Comparison of ENCODE assay signal across 9 mouse cellular contexts in genomic region chr13:49581541-49582530, GRCm38 (mm10). TPM values are rescaled to one million over a fixed set of nuclear protein-coding genes. Genes with fewer than 3 reads are reported as not detected.
DNase-seq lines count a peak whose midpoint lies in the region; ATAC-seq and TF ChIP-seq lines count a peak whose summit lies in the region.
"Had no signal": no experiment of that assay in that cellular context is flagged by ENCODE, and none has a peak within 500 bp of the region (broad histone marks: within the 10 kb centered on the region; RNA-seq: fewer than 3 reads in every experiment).

Omd (plus strand) TSS chr13:49582462.

- no peak for TF ChIP-seq CTCF in brain, embryonic 14.5 days (IDR thresholded peaks at IDR 0.05; ENCODE audit: borderline replicate concordance, extremely low read depth, insufficient read depth, insufficient read length)

- H3K9ac ChIP-seq in heart, embryonic 16.5 days (ENCODE audit: low read length): no peak within 1 kb of the TSS
- H3K9ac ChIP-seq: forebrain, embryonic 13.5 days had no signal

- H3K4me1 ChIP-seq in heart, embryonic 10.5 days: no peaks in the 10 kb centered on the region
- H3K4me1 ChIP-seq in heart, embryonic 16.5 days (ENCODE audit: control insufficient read depth, insufficient read depth, low read length): no peaks in the 10 kb centered on the region
- H3K4me1 ChIP-seq: forebrain, embryonic 13.5 days had no signal

- no peak within 1 kb of the TSS for H3K27ac ChIP-seq in heart, embryonic 10.5 days
- peak within 1 kb of the TSS; percentile 19 for H3K27ac ChIP-seq in heart, embryonic 16.5 days (ENCODE audit: low read length)
- H3K27ac ChIP-seq: forebrain, embryonic 13.5 days had no signal

- no peak for ATAC-seq in heart, embryonic 16.5 days (replicated peaks; ENCODE audit: extremely low read depth, insufficient read depth, low FRiP score)
- ATAC-seq in activated CD4-positive, CD25-positive, alpha-beta regulatory T cell, adult 4 months: no peak
- ATAC-seq: forebrain, embryonic 13.5 days had no signal

- H3K4me2 ChIP-seq in heart, embryonic 16.5 days (ENCODE audit: low read depth, low read length): no peak within 1 kb of the TSS
- H3K4me2 ChIP-seq: forebrain, embryonic 13.5 days had no signal

- no peak for TF ChIP-seq POLR2A in brain, embryonic 14.5 days (IDR thresholded peaks at IDR 0.05; ENCODE audit: borderline replicate concordance, extremely low read depth, insufficient read depth, insufficient read length, poor library complexity, severe bottlenecking)

- no peaks in the 10 kb centered on the region for H3K36me3 ChIP-seq in heart, embryonic 10.5 days
- H3K36me3 ChIP-seq in heart, embryonic 16.5 days (ENCODE audit: control insufficient read depth, insufficient read depth): no peaks in the 10 kb centered on the region

- no peaks in the 10 kb centered on the region for H3K27me3 ChIP-seq in heart, embryonic 10.5 days (ENCODE audit: insufficient read depth, poor library complexity, severe bottlenecking)
- H3K27me3 ChIP-seq in heart, embryonic 16.5 days (ENCODE audit: control insufficient read depth, insufficient read depth, low read length): no peaks in the 10 kb centered on the region
- H3K27me3 ChIP-seq: forebrain, embryonic 13.5 days had no signal

- WGBS in heart, embryonic 10.5 days: 66% methylated on average over 8 of the region's 8 CpGs
- 60% methylated on average over 8 of the region's 8 CpGs for WGBS in heart, embryonic 16.5 days

- H3K9me3 ChIP-seq in heart, embryonic 10.5 days: no peaks in the 10 kb centered on the region
- no peaks in the 10 kb centered on the region for H3K9me3 ChIP-seq in heart, embryonic 16.5 days (replicated peaks; ENCODE audit: control insufficient read depth, low read length)
- H3K9me3 ChIP-seq: forebrain, embryonic 13.5 days had no signal

- peak; percentile 60 for DNase-seq in heart, adult 8-10 months (ENCODE audit: low spot score)
- DNase-seq in heart, embryonic 10.5 days (ENCODE audit: low spot score): no peak
- peak; percentile 6 for DNase-seq in brain, embryonic 14.5 days (ENCODE audit: low read depth)
- peak; percentile 12 for DNase-seq in lung, postnatal 10 days
- DNase-seq in layer of hippocampus, postnatal 14 days (ENCODE audit: low spot score in 2 of 2): no peak
- no peak for DNase-seq in urinary bladder, postnatal 25 days (ENCODE audit: low spot score)

- H3K4me3 ChIP-seq in heart, embryonic 10.5 days: no peak within 1 kb of the TSS
- H3K4me3 ChIP-seq in heart, embryonic 16.5 days (ENCODE audit: low read length): no peak within 1 kb of the TSS
- H3K4me3 ChIP-seq: forebrain, embryonic 13.5 days had no signal

RNA-seq across cellular contexts. Expression of gene Omd, which starts in this region (rescaled TPM):
- 1 to 10 TPM in 3 of 4 experiments, under 1 TPM in 1; 0.68 to 2.0 (median 1.1) TPM for total RNA-seq in heart, adult 8-10 months (2022)
- 0.65 and 1.0 TPM in 2 replicates for polyA plus RNA-seq in heart, embryonic 10.5 days (2016; fragmentation: Nextera tagmentation; extraction: Ambion mirVana)
- 0.08 and 0.59 TPM in 2 replicates for polyA plus RNA-seq in brain, embryonic 14.5 days (2012; rRNA removed)
- polyA plus RNA-seq in heart, embryonic 16.5 days (2015; fragmentation: Nextera tagmentation; extraction: Ambion mirVana): 0.74 and 1.3 TPM in 2 replicates
- polyA plus RNA-seq in activated CD4-positive, CD25-positive, alpha-beta regulatory T cell, adult 4 months (2017; shearing (Covaris generic)): under 1 TPM; 0.41 to 0.65 TPM
- under 1 TPM; 0.36 to 0.69 TPM for total RNA-seq in layer of hippocampus, postnatal 14 days (2021)

Comparison
In these comparisons a context has a peak if more than half of its experiments do, and no peak if none do; other contexts are left out.
1. DNase-seq: peak in heart, adult 8-10 months (single experiment) and lung, postnatal 10 days (single experiment); none in heart, embryonic 10.5 days (single experiment), layer of hippocampus, postnatal 14 days (0 of 2) and urinary bladder, postnatal 25 days (single experiment).
2. Peak in DNase-seq in brain, embryonic 14.5 days; RNA of the gene not detected or under 1 TPM.